Comparison of ENCODE assay signal across 9 mouse cellular contexts in the genomic region with DNA sequence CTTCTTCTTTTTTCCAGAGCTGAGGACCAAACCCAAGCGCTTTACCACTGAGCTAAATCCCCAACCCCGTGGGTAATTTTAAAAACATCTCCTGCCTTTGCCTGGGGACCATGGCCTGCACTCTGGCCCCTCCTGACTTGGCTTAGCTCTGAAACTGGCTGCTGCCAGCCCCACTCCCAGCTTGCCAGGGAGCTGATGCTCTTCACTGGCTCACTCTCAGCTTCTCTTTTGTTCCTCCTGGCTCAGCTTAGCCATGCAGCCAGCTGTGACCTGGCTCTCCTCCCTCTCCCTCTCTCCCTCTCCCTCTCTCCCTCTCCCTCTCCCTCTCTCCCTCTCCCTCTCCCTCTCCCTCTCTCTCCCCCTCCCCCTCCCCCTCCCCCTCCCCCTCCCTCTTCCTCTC. TPM values are rescaled to one million over a fixed set of nuclear protein-coding genes. Genes with fewer than 3 reads are reported as not detected.
DNase-seq lines count a peak whose midpoint lies in the region; ATAC-seq and TF ChIP-seq lines count a peak whose summit lies in the region.
"Had no signal": no experiment of that assay in that cellular context is flagged by ENCODE, and none has a peak within 500 bp of the region (broad histone marks: within the 10 kb centered on the region; RNA-seq: fewer than 3 reads in every experiment).

No protein-coding gene starts in this region.

- peak; percentile 42 for DNase-seq in left cerebral cortex, adult 11 months (ENCODE audit: low spot score)
- no peak for DNase-seq in left cerebral cortex, postnatal 36 days (ENCODE audit: low spot score in 2 of 2)
- DNase-seq in gastrocnemius, postnatal 10 days = peak; percentile 74
- no peak for DNase-seq in thymus, postnatal 25 days
- DNase-seq in stomach, postnatal 0 days (ENCODE audit: low spot score) = no peak
- no peak for DNase-seq in adrenal gland, postnatal 14 days

- TF ChIP-seq CTCF in stomach, postnatal 0 days (IDR thresholded peaks at IDR 0.05; ENCODE audit: low read depth) = no peak

- H3K4me3 ChIP-seq in kidney, embryonic 16.5 days (ENCODE audit: low read length) = no peak overlapping the region
- no peak overlapping the region for H3K4me3 ChIP-seq in midbrain, embryonic 16.5 days (ENCODE audit: low read depth, low read length)
- H3K4me3 ChIP-seq in stomach, postnatal 0 days (ENCODE audit: low read depth, low read length) = no peak overlapping the region
- H3K4me3 ChIP-seq: embryonic facial prominence, embryonic 12.5 days had no signal

- H3K4me1 ChIP-seq in kidney, embryonic 16.5 days (ENCODE audit: insufficient read depth, low read length) = peaks cover 6% of the 10 kb centered on the region; the same call in 1 of the 2 replicates
- H3K4me1 ChIP-seq in midbrain, embryonic 16.5 days (ENCODE audit: control insufficient read depth, insufficient read depth, low read length) = no peaks in the 10 kb centered on the region
- no peaks in the 10 kb centered on the region for H3K4me1 ChIP-seq in stomach, postnatal 0 days (replicated peaks; ENCODE audit: control insufficient read depth, insufficient read depth)
- H3K4me1 ChIP-seq: embryonic facial prominence, embryonic 12.5 days had no signal

- H3K27me3 ChIP-seq in kidney, embryonic 16.5 days (ENCODE audit: insufficient read depth, low read length) = no peaks in the 10 kb centered on the region
- no peaks in the 10 kb centered on the region for H3K27me3 ChIP-seq in midbrain, embryonic 16.5 days (ENCODE audit: control insufficient read depth, insufficient read depth, low read depth, low read length)
- no peaks in the 10 kb centered on the region for H3K27me3 ChIP-seq in stomach, postnatal 0 days (ENCODE audit: control insufficient read depth, insufficient read depth, low read length)
- H3K27me3 ChIP-seq: embryonic facial prominence, embryonic 12.5 days had no signal

- peak; percentile 66; the same call in 1 of the 2 replicates for ATAC-seq in kidney, embryonic 16.5 days (ENCODE audit: low FRiP score, low TSS enrichment)
- ATAC-seq in midbrain, embryonic 16.5 days = peak; percentile 48; the same call in 1 of the 2 replicates
- no peak for ATAC-seq in stomach, postnatal 0 days (ENCODE audit: low FRiP score, low TSS enrichment)

- no peak overlapping the region for H3K9ac ChIP-seq in kidney, embryonic 16.5 days (replicated peaks; ENCODE audit: low read length)
- no peak overlapping the region for H3K9ac ChIP-seq in midbrain, embryonic 16.5 days (ENCODE audit: low read depth, low read length)
- no peak overlapping the region for H3K9ac ChIP-seq in stomach, postnatal 0 days (ENCODE audit: low read length)
- H3K9ac ChIP-seq: embryonic facial prominence, embryonic 12.5 days had no signal

- 0 out of 2 replicates have a peak overlapping the region, but pooled peaks have one; percentile 58 for H3K27ac ChIP-seq in kidney, embryonic 16.5 days (ENCODE audit: low read length)
- no peak overlapping the region for H3K27ac ChIP-seq in midbrain, embryonic 16.5 days (ENCODE audit: low read length)
- no peak overlapping the region for H3K27ac ChIP-seq in stomach, postnatal 0 days (replicated peaks)
- H3K27ac ChIP-seq: embryonic facial prominence, embryonic 12.5 days had no signal

- intact Hi-C loops in left cerebral cortex, postnatal 36 days (cut with DNase I) = no loop called here

- H3K9me3 ChIP-seq in kidney, embryonic 16.5 days (ENCODE audit: low read length) = no peaks in the 10 kb centered on the region
- H3K9me3 ChIP-seq in midbrain, embryonic 16.5 days (replicated peaks; ENCODE audit: control insufficient read depth, low read length, poor library complexity, severe bottlenecking) = no peaks in the 10 kb centered on the region
- H3K9me3 ChIP-seq in stomach, postnatal 0 days (ENCODE audit: control insufficient read depth, low read length) = no peaks in the 10 kb centered on the region
- H3K9me3 ChIP-seq: embryonic facial prominence, embryonic 12.5 days had no signal

- no peaks in the 10 kb centered on the region for H3K36me3 ChIP-seq in kidney, embryonic 16.5 days (ENCODE audit: insufficient read depth, low read length)
- no peaks in the 10 kb centered on the region for H3K36me3 ChIP-seq in midbrain, embryonic 16.5 days (ENCODE audit: control insufficient read depth, insufficient read depth, low read length)
- H3K36me3 ChIP-seq in stomach, postnatal 0 days (ENCODE audit: control insufficient read depth, insufficient read depth, low read length) = no peaks in the 10 kb centered on the region
- H3K36me3 ChIP-seq: embryonic facial prominence, embryonic 12.5 days had no signal

- H3K4me2 ChIP-seq in kidney, embryonic 16.5 days (replicated peaks; ENCODE audit: low read depth, low read length) = no peak overlapping the region
- H3K4me2 ChIP-seq in midbrain, embryonic 16.5 days (ENCODE audit: low read length) = no peak overlapping the region
- no peak overlapping the region for H3K4me2 ChIP-seq in stomach, postnatal 0 days (replicated peaks; ENCODE audit: low read depth)
- H3K4me2 ChIP-seq: embryonic facial prominence, embryonic 12.5 days had no signal

- TF ChIP-seq EP300 in stomach, postnatal 0 days (optimal IDR thresholded peaks at IDR 0.05) = no peak

- 40% methylated on average over 2 of the region's 2 CpGs for WGBS in kidney, embryonic 16.5 days
- 25% methylated on average over 2 of the region's 2 CpGs for WGBS in midbrain, embryonic 16.5 days
- 61% methylated on average over 2 of the region's 2 CpGs for whole genome bisulfite sequencing in stomach, postnatal 0 days

RNA-seq across cellular contexts. Expression of gene Zfp768, which starts 18.7 kb away (rescaled TPM):
- 10 to 100 TPM; 14.4 to 15.0 TPM for total RNA-seq in left cerebral cortex, postnatal 36 days (2021)
- total RNA-seq in gastrocnemius, postnatal 10 days (2021) = 10 to 100 TPM; 23.0 to 28.7 TPM
- polyA plus RNA-seq in kidney, embryonic 16.5 days (2015; fragmentation: Nextera tagmentation; extraction: Ambion mirVana) = 25.4 and 25.5 TPM in 2 replicates
- 16.3 and 17.7 TPM in 2 replicates for polyA plus RNA-seq in midbrain, embryonic 16.5 days (2015; fragmentation: Nextera tagmentation; extraction: Ambion mirVana)
- 9.0 and 11.0 TPM in 2 replicates for polyA plus RNA-seq in stomach, postnatal 0 days (2015; fragmentation: Nextera tagmentation; extraction: Ambion mirVana)
- total RNA-seq in adrenal gland, postnatal 14 days (2021) = 31.2 and 33.3 TPM in 2 replicates

RNA-seq across cellular contexts. Expression of gene Itgal, which starts 30.6 kb away (rescaled TPM):
- under 1 TPM; 0.48 to 0.76 TPM for total RNA-seq in left cerebral cortex, postnatal 36 days (2021)
- 1 to 10 TPM in 1 of 2 experiments, under 1 TPM in 1; 0.75 to 1.5 TPM for total RNA-seq in gastrocnemius, postnatal 10 days (2021)
- 1.0 and 1.4 TPM in 2 replicates for polyA plus RNA-seq in kidney, embryonic 16.5 days (2015; fragmentation: Nextera tagmentation; extraction: Ambion mirVana)
- polyA plus RNA-seq in midbrain, embryonic 16.5 days (2015; fragmentation: Nextera tagmentation; extraction: Ambion mirVana) = 0.25 and 0.31 TPM in 2 replicates
- polyA plus RNA-seq in stomach, postnatal 0 days (2015; fragmentation: Nextera tagmentation; extraction: Ambion mirVana) = 0.80 and 1.1 TPM in 2 replicates
- total RNA-seq in adrenal gland, postnatal 14 days (2021) = 2.2 and 8.8 TPM in 2 replicates

RNA-seq across cellular contexts. Expression of gene Zfp747, which starts 49.2 kb away (rescaled TPM):
- total RNA-seq in left cerebral cortex, postnatal 36 days (2021) = 1 to 10 TPM; 5.7 to 7.2 TPM
- total RNA-seq in gastrocnemius, postnatal 10 days (2021) = 1 to 10 TPM; 3.6 to 5.1 TPM
- polyA plus RNA-seq in kidney, embryonic 16.5 days (2015; fragmentation: Nextera tagmentation; extraction: Ambion mirVana) = 10.6 and 11.3 TPM in 2 replicates
- polyA plus RNA-seq in midbrain, embryonic 16.5 days (2015; fragmentation: Nextera tagmentation; extraction: Ambion mirVana) = 10.1 and 10.5 TPM in 2 replicates
- 4.9 and 5.4 TPM in 2 replicates for polyA plus RNA-seq in stomach, postnatal 0 days (2015; fragmentation: Nextera tagmentation; extraction: Ambion mirVana)
- total RNA-seq in adrenal gland, postnatal 14 days (2021) = 8.7 and 10.0 TPM in 2 replicates

RNA-seq across cellular contexts. Expression of gene Sephs2, which starts 52.8 kb away (rescaled TPM):
- total RNA-seq in left cerebral cortex, postnatal 36 days (2021) = 10 to 100 TPM; 38.4 to 43.1 TPM
- 10 to 100 TPM; 19.5 to 20.5 TPM for total RNA-seq in gastrocnemius, postnatal 10 days (2021)
- 105 and 108 TPM in 2 replicates for polyA plus RNA-seq in kidney, embryonic 16.5 days (2015; fragmentation: Nextera tagmentation; extraction: Ambion mirVana)
- polyA plus RNA-seq in midbrain, embryonic 16.5 days (2015; fragmentation: Nextera tagmentation; extraction: Ambion mirVana) = 59.4 and 59.7 TPM in 2 replicates
- 113 and 115 TPM in 2 replicates for polyA plus RNA-seq in stomach, postnatal 0 days (2015; fragmentation: Nextera tagmentation; extraction: Ambion mirVana)
- 147 and 187 TPM in 2 replicates for total RNA-seq in adrenal gland, postnatal 14 days (2021)

Comparison
In these comparisons a context has a peak if more than half of its experiments do, and no peak if none do; other contexts are left out.
1. DNase-seq: peak in left cerebral cortex, adult 11 months (single experiment) and gastrocnemius, postnatal 10 days (single experiment); none in left cerebral cortex, postnatal 36 days (0 of 2), thymus, postnatal 25 days (single experiment), stomach, postnatal 0 days (single experiment) and adrenal gland, postnatal 14 days (single experiment).